Mouse (Mus musculus): ENCODE results near the gene Gm21915.

DNA sequence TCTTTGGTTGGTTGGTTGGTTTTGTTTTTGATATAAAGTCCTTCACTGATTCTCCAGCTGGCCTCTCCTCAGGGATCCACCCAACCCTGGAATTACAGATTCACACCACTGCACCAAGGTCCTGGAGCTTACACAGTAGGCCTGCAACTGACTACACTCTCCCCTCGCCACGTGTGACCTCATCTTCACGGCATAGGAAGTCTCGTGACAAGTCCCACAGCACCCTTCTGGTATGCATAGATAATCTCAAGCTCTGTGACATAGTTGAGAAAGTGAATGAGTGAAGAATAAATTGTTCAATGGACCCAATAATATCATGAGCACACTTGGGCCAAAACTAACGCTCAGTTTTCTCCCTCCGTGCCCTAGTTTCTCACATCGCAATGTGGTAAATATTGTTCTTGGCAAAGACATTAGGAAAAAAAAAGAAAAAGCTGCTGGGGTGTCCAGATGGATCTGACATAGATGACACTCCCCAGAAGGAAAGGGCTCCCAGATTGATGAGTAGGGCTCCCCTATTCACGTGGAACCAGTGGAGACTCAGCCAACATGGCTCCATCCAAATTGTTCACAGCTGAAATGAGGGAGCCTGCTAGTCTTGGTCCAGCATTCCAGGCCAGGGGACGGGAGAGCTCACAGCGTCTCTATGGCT, 30.8 kb upstream of the Gm21915 start:
- no peak for TF ChIP-seq CTCF (IDR thresholded peaks at IDR 0.05; ENCODE audit: low read depth)
- no peak for TF ChIP-seq EP300 (IDR thresholded peaks at IDR 0.05; ENCODE audit: low read depth)
